Mouse (Mus musculus) neural tube, embryonic 14.5 days (tissue): ENCODE measurements at regions not wholly inside any gene's neighbourhood (a gene's known extent, or its start where the extent isn't known, plus 50 kb on each side); places are given as distances from the start of the nearest gene placed in this dataset.
A peak's percentile ranks its signal among the peaks of the same experiment; 100 is the strongest.

Experiments
- ATAC-seq: fragments of 200-750 bp; cut with Nextera tagmentation; 2 replicates; pipeline ENCODE4 v1.8.0; 2017; ENCODE audit warnings: low read depth, mild to moderate bottlenecking, moderate TSS enrichment, moderate library complexity
- H3K27ac ChIP-seq: fragments of 300-500 bp; sonication (generic); 2 replicates; pipeline ENCODE4 v1.5.1; 2014; ENCODE audit warnings: low read depth, mild to moderate bottlenecking, control low read depth, low read length, moderate library complexity, mixed read lengths
- H3K27me3 ChIP-seq: fragments of 300-500 bp; sonication (generic); 2 replicates; pipeline ENCODE4 v1.6.1; 2014; ENCODE audit warnings: low read length; ENCODE audit not compliant: control insufficient read depth, insufficient read depth
- H3K36me3 ChIP-seq: fragments of 300-500 bp; sonication (generic); 2 replicates; pipeline ENCODE4 v1.6.1; 2014; ENCODE audit warnings: low read length, mixed read lengths; ENCODE audit not compliant: control insufficient read depth, insufficient read depth
- H3K4me1 ChIP-seq: fragments of 300-500 bp; sonication (generic); 2 replicates; pipeline ENCODE4 v1.6.1; 2014; ENCODE audit warnings: low read length; ENCODE audit not compliant: control insufficient read depth, insufficient read depth
- H3K4me2 ChIP-seq: fragments of 300-500 bp; sonication (generic); 2 replicates; pipeline ENCODE4 v1.6.1; 2014; ENCODE audit warnings: mild to moderate bottlenecking, low read depth, low read length, control low read depth
- H3K4me3 ChIP-seq: fragments of 300-500 bp; sonication (generic); 2 replicates; pipeline ENCODE4 v1.5.1; 2014; ENCODE audit warnings: low read depth, low read length, control low read depth, mixed read lengths
- H3K9ac ChIP-seq: fragments of 300-500 bp; sonication (generic); replicated peaks from 2 replicates; pipeline ENCODE4 v1.6.1; 2014; ENCODE audit warnings: low read depth, mild to moderate bottlenecking, control low read depth, low read length, mixed read lengths
- H3K9me3 ChIP-seq: fragments of 300-500 bp; sonication (generic); 2 replicates; pipeline ENCODE4 v1.6.1; 2016; ENCODE audit warnings: low read length; ENCODE audit not compliant: control insufficient read depth
- WGBS: fragments of 180-500 bp; shearing (Covaris S2); extraction: QIAGEN DNeasy Blood & Tissue Kit; methylation state at CpG from one replicate; pipeline ENCODE4 v1.1.7; 2014; 5-methylcytosine and 5-hydroxymethylcytosine counted together

GRCm38 (mm10) chr14:107570676-107571075 is 1343.3 kb downstream of the Slitrk1 start:
- Histone ChIP-seq H3K27me3 (no peaks in the 10 kb centered on the region), H3K4me3 (no peak overlapping the region), H3K4me2 (no peak overlapping the region), H3K4me1 (no peaks in the 10 kb centered on the region), H3K9ac (no peak overlapping the region), H3K9me3 (no peaks in the 10 kb centered on the region), H3K36me3 (no peaks in the 10 kb centered on the region), H3K27ac (no peak overlapping the region)
- ATAC-seq = no peak
- WGBS = 98% methylated on average over 1 of the region's 1 CpGs

- WGBS = 65% methylated on average over 2 of the region's 2 CpGs
- peak; percentile 49; the same call in 1 of the 2 replicates for ATAC-seq
- H3K4me1 ChIP-seq = no peaks in the 10 kb centered on the region
- no peaks in the 10 kb centered on the region for H3K9me3 ChIP-seq
- no peak overlapping the region for H3K4me3 ChIP-seq
- H3K27ac ChIP-seq = no peak overlapping the region
- H3K36me3 ChIP-seq = no peaks in the 10 kb centered on the region
- H3K4me2 ChIP-seq = no peak overlapping the region
- H3K9ac ChIP-seq = no peak overlapping the region
- no peaks in the 10 kb centered on the region for H3K27me3 ChIP-seq
Observed at GRCm38 (mm10) chr14:107568496-107568895, 1345.5 kb downstream of the Slitrk1 start.
